Mouse (Mus musculus): ENCODE measurements around the gene Il7r. TPM values are rescaled to one million over a fixed set of nuclear protein-coding genes. Genes with fewer than 3 reads are reported as not detected.
"Not testable (repeated sequence)": the region's sequence is repeated elsewhere in the genome, so short reads cannot be mapped to it uniquely, and the experiment has no call there.

Gene Il7r
- 0.80 and 0.99 TPM in 2 replicates for polyA plus RNA-seq (2015; fragmentation: Nextera tagmentation; extraction: Ambion mirVana)

DNA sequence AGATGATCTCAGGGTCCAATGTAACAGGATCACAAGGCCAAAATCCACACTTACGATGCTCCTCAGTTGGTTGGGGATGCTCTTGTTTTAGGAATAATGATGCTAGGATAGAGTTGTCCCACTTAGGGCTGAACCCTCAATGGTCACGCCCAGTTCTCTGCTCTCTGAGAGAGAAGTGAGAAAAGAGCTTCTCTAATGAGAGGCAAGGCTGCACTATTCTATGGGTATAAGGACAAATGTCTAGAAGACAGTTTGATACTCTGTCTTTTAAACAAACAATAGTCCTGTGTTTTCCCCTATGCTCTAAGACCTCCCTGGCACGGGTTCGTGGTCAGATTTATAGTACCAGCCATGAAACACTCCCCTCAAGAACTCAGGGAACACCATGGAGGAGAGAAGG, at the start of gene Il7r:
Gene Il7r, minus strand, starts transcription at position 101 of the 400 bp plus-strand sequence.
- ATAC-seq (ENCODE audit: insufficient read depth, low FRiP score), result no peak
- H3K4me1 ChIP-seq (ENCODE audit: control insufficient read depth, insufficient read depth, low read length), result no peaks in the 10 kb centered on the region
- H3K36me3 ChIP-seq (ENCODE audit: control insufficient read depth, insufficient read depth, low read length), result no peaks in the 10 kb centered on the region
- no peak within 1 kb of the TSS for H3K4me3 ChIP-seq (replicated peaks; ENCODE audit: low read length)
- H3K27ac ChIP-seq (ENCODE audit: low read length), result no peak within 1 kb of the TSS
- no peaks in the 10 kb centered on the region for H3K9me3 ChIP-seq (replicated peaks; ENCODE audit: control insufficient read depth, low read length)
- no peak within 1 kb of the TSS for H3K4me2 ChIP-seq (ENCODE audit: low read depth, low read length)
- H3K9ac ChIP-seq (ENCODE audit: low read length), result no peak within 1 kb of the TSS
- 80% methylated on average over 4 of the region's 4 CpGs for WGBS
- H3K27me3 ChIP-seq (ENCODE audit: control insufficient read depth, insufficient read depth, low read length), result no peaks in the 10 kb centered on the region

DNA sequence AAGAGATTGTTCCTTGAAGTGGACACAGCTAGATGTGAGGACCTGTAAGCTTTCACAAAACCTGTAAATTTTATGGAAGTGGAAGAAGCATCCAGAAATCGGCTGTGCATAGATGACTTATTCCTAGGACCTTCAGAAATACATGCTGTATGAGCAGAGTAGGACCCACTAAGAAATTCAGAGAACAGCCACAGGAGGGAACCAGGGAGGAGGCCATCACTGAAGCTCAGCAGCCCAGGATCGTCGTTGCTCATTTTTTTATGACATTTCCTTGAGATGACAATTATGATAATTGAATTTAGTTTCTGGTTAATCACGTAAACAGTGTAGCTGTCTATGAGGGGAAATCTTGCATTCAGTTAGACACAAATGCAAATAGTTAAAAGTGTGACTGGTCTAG, 47.3 kb upstream of the Il7r start:
- H3K36me3 ChIP-seq (ENCODE audit: control insufficient read depth, insufficient read depth, low read length), result no peaks in the 10 kb centered on the region

DNA sequence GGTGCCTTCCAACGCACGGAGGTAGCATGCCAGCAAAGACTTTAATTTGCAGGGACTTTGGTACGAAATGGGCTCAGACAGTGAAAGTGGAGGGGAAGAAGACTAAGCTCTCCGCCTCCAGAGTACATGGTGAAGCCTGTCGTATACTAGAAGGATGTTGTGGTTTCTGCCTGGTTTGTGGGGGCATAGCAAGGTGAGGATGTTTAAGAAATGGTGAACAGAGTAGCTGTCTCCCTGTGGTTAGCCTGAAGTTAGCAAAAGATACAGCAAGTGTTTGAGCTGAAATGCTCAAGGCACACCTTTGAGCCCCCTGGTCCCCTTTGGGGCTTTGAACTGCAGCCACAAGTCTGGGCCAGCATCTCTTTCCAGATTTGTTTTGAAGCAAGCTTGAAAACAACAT, 44.8 kb upstream of the Il7r start:
- H3K4me3 ChIP-seq (replicated peaks; ENCODE audit: low read length), result no peak overlapping the region
- no peaks in the 10 kb centered on the region for H3K4me1 ChIP-seq (ENCODE audit: control insufficient read depth, insufficient read depth, low read length)
- H3K9me3 ChIP-seq (replicated peaks; ENCODE audit: control insufficient read depth, low read length), result no peaks in the 10 kb centered on the region
- no peak overlapping the region for H3K27ac ChIP-seq (ENCODE audit: low read length)
- ATAC-seq (ENCODE audit: insufficient read depth, low FRiP score), result no peak
- H3K9ac ChIP-seq (ENCODE audit: low read length), result no peak overlapping the region
- no peaks in the 10 kb centered on the region for H3K27me3 ChIP-seq (ENCODE audit: control insufficient read depth, insufficient read depth, low read length)
- 79% methylated on average over 5 of the region's 5 CpGs for WGBS
- no peak overlapping the region for H3K4me2 ChIP-seq (ENCODE audit: low read depth, low read length)
- H3K36me3 ChIP-seq (ENCODE audit: control insufficient read depth, insufficient read depth, low read length), result no peaks in the 10 kb centered on the region

More for the DNA sequence above, 47.3 kb upstream of the Il7r start:
- H3K9ac ChIP-seq (ENCODE audit: low read length), result no peak overlapping the region
- ATAC-seq (ENCODE audit: insufficient read depth, low FRiP score), result no peak
- H3K9me3 ChIP-seq (replicated peaks; ENCODE audit: control insufficient read depth, low read length), result no peaks in the 10 kb centered on the region
- H3K4me1 ChIP-seq (ENCODE audit: control insufficient read depth, insufficient read depth, low read length), result no peaks in the 10 kb centered on the region
- H3K4me2 ChIP-seq (ENCODE audit: low read depth, low read length), result no peak overlapping the region
- H3K27ac ChIP-seq (ENCODE audit: low read length), result no peak overlapping the region
- 75% methylated on average over 4 of the region's 4 CpGs for WGBS
- no peaks in the 10 kb centered on the region for H3K27me3 ChIP-seq (ENCODE audit: control insufficient read depth, insufficient read depth, low read length)
- no peak overlapping the region for H3K4me3 ChIP-seq (replicated peaks; ENCODE audit: low read length)

DNA sequence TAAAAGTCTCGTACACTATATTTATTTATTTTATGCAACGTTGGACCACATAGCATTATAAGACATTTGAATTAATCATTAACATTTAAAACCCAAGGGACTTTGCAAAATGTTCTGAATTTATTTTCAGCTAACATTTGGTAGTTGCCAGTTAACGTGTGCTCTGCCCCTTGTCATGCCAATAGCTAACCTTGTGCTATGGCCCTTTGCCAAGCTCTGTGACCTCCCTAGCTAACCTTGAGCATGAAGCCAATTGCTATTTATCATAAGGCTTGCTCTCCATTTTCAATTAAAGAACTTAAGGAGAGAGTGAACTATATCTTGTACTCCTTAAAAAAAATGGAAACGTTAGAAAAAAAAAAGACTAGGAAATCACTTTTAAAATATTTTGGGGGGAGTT, 43.4 kb upstream of the Il7r start:
- WGBS, result 59% methylated on average over 4 of the region's 4 CpGs
- Histone ChIP-seq H3K36me3 (ENCODE audit: control insufficient read depth, insufficient read depth, low read length) (no peaks in the 10 kb centered on the region), H3K4me2 (ENCODE audit: low read depth, low read length) (no peak overlapping the region), H3K9me3 (replicated peaks; ENCODE audit: control insufficient read depth, low read length) (no peaks in the 10 kb centered on the region), H3K27me3 (ENCODE audit: control insufficient read depth, insufficient read depth, low read length) (no peaks in the 10 kb centered on the region), H3K4me3 (replicated peaks; ENCODE audit: low read length) (no peak overlapping the region), H3K4me1 (ENCODE audit: control insufficient read depth, insufficient read depth, low read length) (no peaks in the 10 kb centered on the region), H3K27ac (ENCODE audit: low read length) (no peak overlapping the region), H3K9ac (ENCODE audit: low read length) (no peak overlapping the region)
- ATAC-seq (ENCODE audit: insufficient read depth, low FRiP score), result no peak

DNA sequence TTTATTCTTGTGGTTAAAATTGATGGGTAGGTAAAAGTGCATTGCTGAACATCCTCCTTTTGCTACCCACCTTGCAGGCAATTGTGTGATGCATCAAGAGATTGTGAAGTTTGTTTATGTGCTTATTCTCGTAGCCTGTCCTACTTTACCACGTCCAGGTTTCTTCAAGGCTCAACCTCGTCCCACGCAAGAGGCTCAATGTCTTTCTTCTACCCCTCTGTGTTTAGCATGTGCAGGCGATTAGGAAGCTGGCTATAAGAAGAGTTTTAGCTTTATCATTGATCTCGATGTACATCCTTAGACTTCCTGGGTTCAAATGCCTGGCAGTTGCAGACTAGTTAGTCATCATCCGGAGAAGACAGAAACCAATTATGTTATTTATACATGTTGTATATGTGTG, 42.7 kb upstream of the Il7r start:
- Histone ChIP-seq H3K9ac (ENCODE audit: low read length) (no peak overlapping the region), H3K36me3 (ENCODE audit: control insufficient read depth, insufficient read depth, low read length) (no peaks in the 10 kb centered on the region), H3K9me3 (replicated peaks; ENCODE audit: control insufficient read depth, low read length) (no peaks in the 10 kb centered on the region), H3K4me1 (ENCODE audit: control insufficient read depth, insufficient read depth, low read length) (no peaks in the 10 kb centered on the region), H3K27ac (ENCODE audit: low read length) (no peak overlapping the region), H3K4me2 (ENCODE audit: low read depth, low read length) (no peak overlapping the region), H3K4me3 (replicated peaks; ENCODE audit: low read length) (no peak overlapping the region), H3K27me3 (ENCODE audit: control insufficient read depth, insufficient read depth, low read length) (no peaks in the 10 kb centered on the region)
- WGBS, result 86% methylated on average over 7 of the region's 7 CpGs
- ATAC-seq (ENCODE audit: insufficient read depth, low FRiP score), result no peak

DNA sequence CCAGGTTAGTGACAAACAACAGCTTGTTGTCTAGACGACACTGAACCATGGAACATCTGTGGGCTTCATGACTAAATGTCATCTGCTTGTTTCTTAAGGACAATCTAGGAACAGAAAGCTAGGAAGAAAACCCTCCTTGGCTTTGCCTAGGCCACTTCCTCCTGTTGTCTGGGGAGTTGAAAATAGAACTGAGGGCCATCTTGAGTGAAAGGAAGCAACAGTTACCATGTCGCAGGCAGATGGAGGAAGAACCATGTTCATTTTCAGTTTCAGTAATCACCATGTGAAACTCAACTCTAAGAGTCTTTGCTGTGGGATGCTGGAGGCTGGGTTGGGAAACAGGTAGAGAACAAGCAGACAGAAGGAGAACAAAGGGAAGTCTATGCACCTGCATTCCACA, 41.9 kb upstream of the Il7r start:
- H3K9ac ChIP-seq (ENCODE audit: low read length), result no peak overlapping the region
- H3K9me3 ChIP-seq (replicated peaks; ENCODE audit: control insufficient read depth, low read length), result no peaks in the 10 kb centered on the region
- no peaks in the 10 kb centered on the region for H3K36me3 ChIP-seq (ENCODE audit: control insufficient read depth, insufficient read depth, low read length)
- no peak for ATAC-seq (ENCODE audit: insufficient read depth, low FRiP score)
- no peak overlapping the region for H3K4me3 ChIP-seq (replicated peaks; ENCODE audit: low read length)
- 83% methylated on average over 2 of the region's 2 CpGs for WGBS
- H3K4me1 ChIP-seq (ENCODE audit: control insufficient read depth, insufficient read depth, low read length), result no peaks in the 10 kb centered on the region
- no peak overlapping the region for H3K27ac ChIP-seq (ENCODE audit: low read length)
- no peak overlapping the region for H3K4me2 ChIP-seq (ENCODE audit: low read depth, low read length)
- H3K27me3 ChIP-seq (ENCODE audit: control insufficient read depth, insufficient read depth, low read length), result no peaks in the 10 kb centered on the region

DNA sequence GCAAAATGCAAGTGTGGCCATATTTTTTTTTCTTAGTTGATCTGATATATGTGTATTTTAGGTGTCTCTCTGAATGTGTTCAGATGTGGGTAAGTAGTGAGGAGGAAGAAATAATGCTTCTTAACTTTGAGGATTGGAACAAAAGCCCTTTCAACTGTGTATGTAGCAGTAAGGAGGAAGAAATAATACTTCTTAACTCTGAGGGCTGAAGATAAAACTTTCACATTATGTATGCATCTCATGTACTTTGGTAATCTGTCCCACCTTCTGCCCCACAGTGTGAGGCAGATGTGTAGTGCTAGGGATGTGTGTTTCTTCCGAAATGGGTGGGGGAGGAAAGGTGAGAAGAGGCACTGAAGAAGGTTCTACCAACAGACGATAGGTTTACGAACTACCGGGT, 37.3 kb upstream of the Il7r start:
- Histone ChIP-seq H3K4me3 (replicated peaks; ENCODE audit: low read length) (no peak overlapping the region), H3K4me1 (ENCODE audit: control insufficient read depth, insufficient read depth, low read length) (no peaks in the 10 kb centered on the region), H3K27ac (ENCODE audit: low read length) (no peak overlapping the region), H3K36me3 (ENCODE audit: control insufficient read depth, insufficient read depth, low read length) (no peaks in the 10 kb centered on the region), H3K9me3 (replicated peaks; ENCODE audit: control insufficient read depth, low read length) (no peaks in the 10 kb centered on the region), H3K27me3 (ENCODE audit: control insufficient read depth, insufficient read depth, low read length) (no peaks in the 10 kb centered on the region), H3K9ac (ENCODE audit: low read length) (no peak overlapping the region), H3K4me2 (ENCODE audit: low read depth, low read length) (no peak overlapping the region)
- ATAC-seq (ENCODE audit: insufficient read depth, low FRiP score), result no peak
- 82% methylated on average over 4 of the region's 4 CpGs for WGBS

DNA sequence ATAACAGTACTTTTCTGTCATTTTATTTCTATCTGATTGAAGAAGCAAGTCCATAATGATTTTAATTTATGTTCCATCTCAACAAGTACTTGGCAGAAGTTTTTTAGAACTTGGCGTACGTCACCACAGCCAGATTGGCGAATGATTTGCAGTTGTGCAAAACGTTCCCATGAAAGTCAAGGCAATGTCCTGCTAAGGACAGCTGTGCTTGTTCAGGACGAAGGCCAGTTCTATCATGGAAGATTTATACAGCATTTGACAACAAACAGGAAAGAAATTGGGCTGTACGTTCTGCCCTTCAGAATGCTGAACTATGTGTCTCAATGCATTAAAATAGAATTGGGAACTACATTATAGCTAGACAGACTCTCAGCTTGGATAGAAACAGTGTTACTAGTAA, 35.4 kb upstream of the Il7r start:
- no peak overlapping the region for H3K4me3 ChIP-seq (replicated peaks; ENCODE audit: low read length)
- no peaks in the 10 kb centered on the region for H3K9me3 ChIP-seq (replicated peaks; ENCODE audit: control insufficient read depth, low read length)
- WGBS, result 50% methylated on average over 6 of the region's 6 CpGs
- H3K36me3 ChIP-seq (ENCODE audit: control insufficient read depth, insufficient read depth, low read length), result no peaks in the 10 kb centered on the region
- no peak overlapping the region for H3K9ac ChIP-seq (ENCODE audit: low read length)
- no peak for ATAC-seq (ENCODE audit: insufficient read depth, low FRiP score)
- H3K4me2 ChIP-seq (ENCODE audit: low read depth, low read length), result no peak overlapping the region
- H3K27me3 ChIP-seq (ENCODE audit: control insufficient read depth, insufficient read depth, low read length), result no peaks in the 10 kb centered on the region
- H3K4me1 ChIP-seq (ENCODE audit: control insufficient read depth, insufficient read depth, low read length), result no peaks in the 10 kb centered on the region
- H3K27ac ChIP-seq (ENCODE audit: low read length), result no peak overlapping the region

DNA sequence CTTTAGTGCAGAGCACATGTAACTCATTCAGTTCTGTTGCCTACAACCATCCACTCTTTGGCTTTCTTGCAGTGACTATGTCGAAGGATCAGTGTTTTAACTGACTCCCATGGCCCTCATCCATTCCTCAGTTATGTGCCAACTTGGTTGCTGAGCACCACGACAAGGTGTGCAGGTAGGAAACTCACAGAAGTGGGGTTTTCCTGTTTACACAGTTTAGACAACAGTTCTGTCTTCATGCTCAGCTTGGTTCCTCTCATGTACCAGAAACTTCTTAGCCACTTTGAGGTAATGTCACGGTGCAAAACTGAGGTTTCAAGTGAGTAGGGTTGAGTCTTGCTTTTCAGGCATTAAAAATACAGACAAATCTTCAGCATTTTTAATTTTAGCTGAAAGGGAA, 34.2 kb upstream of the Il7r start:
- 70% methylated on average over 3 of the region's 3 CpGs for WGBS
- H3K27me3 ChIP-seq (ENCODE audit: control insufficient read depth, insufficient read depth, low read length), result no peaks in the 10 kb centered on the region
- no peak overlapping the region for H3K9ac ChIP-seq (ENCODE audit: low read length)
- no peak overlapping the region for H3K4me2 ChIP-seq (ENCODE audit: low read depth, low read length)
- H3K9me3 ChIP-seq (replicated peaks; ENCODE audit: control insufficient read depth, low read length), result no peaks in the 10 kb centered on the region
- H3K4me1 ChIP-seq (ENCODE audit: control insufficient read depth, insufficient read depth, low read length), result no peaks in the 10 kb centered on the region
- no peak overlapping the region for H3K4me3 ChIP-seq (replicated peaks; ENCODE audit: low read length)
- ATAC-seq (ENCODE audit: insufficient read depth, low FRiP score), result no peak
- H3K36me3 ChIP-seq (ENCODE audit: control insufficient read depth, insufficient read depth, low read length), result no peaks in the 10 kb centered on the region
- no peak overlapping the region for H3K27ac ChIP-seq (ENCODE audit: low read length)

DNA sequence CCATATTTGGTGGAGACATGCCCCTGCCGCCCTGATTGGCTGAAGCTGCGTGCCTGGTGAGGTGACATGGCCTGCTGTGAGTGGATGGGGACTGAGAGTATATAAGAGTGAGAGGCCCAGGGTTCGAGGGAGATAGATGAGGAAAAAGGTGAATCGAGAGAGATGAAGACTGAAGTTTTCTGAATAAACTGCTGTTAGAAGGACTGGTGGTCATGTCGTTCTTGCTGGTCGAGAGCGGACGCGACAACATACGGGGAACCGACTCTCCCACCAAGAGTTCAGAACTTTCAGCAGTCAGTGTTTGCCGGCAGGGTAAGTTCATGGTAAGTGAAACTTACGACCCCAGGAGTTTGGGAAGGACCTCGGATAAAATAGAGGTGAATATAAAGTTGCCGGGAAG, 27.3 kb upstream of the Il7r start:
- not testable (repeated sequence) for H3K9me3 ChIP-seq (replicated peaks; ENCODE audit: control insufficient read depth, low read length); H3K4me1 ChIP-seq (ENCODE audit: control insufficient read depth, insufficient read depth, low read length); H3K27me3 ChIP-seq (ENCODE audit: control insufficient read depth, insufficient read depth, low read length); H3K27ac ChIP-seq (ENCODE audit: low read length); H3K4me3 ChIP-seq (replicated peaks; ENCODE audit: low read length); H3K4me2 ChIP-seq (ENCODE audit: low read depth, low read length); H3K36me3 ChIP-seq (ENCODE audit: control insufficient read depth, insufficient read depth, low read length); ATAC-seq (ENCODE audit: insufficient read depth, low FRiP score); H3K9ac ChIP-seq (ENCODE audit: low read length)
- WGBS, result 89% methylated on average over 13 of the region's 15 CpGs
